Mouse (Mus musculus) left cerebral cortex, adult 18-20 months (tissue): Measurements from ENCODE around the gene Adamts10. TPM values are rescaled to one million over a fixed set of nuclear protein-coding genes. Genes with fewer than 3 reads are reported as not detected.

ENCODE experiments used
- DNase-seq, 2 experiments: peaks; one replicate each; pipeline ENCODE4 v3.0.0; 2021 to 2022; ENCODE audit warnings: low spot score in 2 of 2, mixed read lengths in 1 of 2
- long read RNA-seq, 2 experiments: library from polyadenylated mRNA; stranded (forward); transcript quantifications; one replicate each; pipeline ENCODE4 v2.0.0; 2021
- total RNA-seq, 2 experiments: library from RNA; stranded (reverse); gene quantifications; 2 replicates each; pipeline ENCODE4 v1.2.3; 2021

The Adamts10 gene
- 10 to 100 TPM; 23.0 to 27.4 TPM for total RNA-seq
- long read RNA-seq, experiment 1, partial matches to known transcripts, result 4 of 21 reads
- long read RNA-seq, experiment 1, other reads (novel, unspliced or antisense), result 16 of 21 reads
- long read RNA-seq, experiment 2, full-length matches to known transcripts, result 1 of 16 reads
- long read RNA-seq, experiment 2, partial matches to known transcripts, result 5 of 16 reads
- long read RNA-seq, experiment 2, other reads (novel, unspliced or antisense), result 10 of 16 reads

DNA sequence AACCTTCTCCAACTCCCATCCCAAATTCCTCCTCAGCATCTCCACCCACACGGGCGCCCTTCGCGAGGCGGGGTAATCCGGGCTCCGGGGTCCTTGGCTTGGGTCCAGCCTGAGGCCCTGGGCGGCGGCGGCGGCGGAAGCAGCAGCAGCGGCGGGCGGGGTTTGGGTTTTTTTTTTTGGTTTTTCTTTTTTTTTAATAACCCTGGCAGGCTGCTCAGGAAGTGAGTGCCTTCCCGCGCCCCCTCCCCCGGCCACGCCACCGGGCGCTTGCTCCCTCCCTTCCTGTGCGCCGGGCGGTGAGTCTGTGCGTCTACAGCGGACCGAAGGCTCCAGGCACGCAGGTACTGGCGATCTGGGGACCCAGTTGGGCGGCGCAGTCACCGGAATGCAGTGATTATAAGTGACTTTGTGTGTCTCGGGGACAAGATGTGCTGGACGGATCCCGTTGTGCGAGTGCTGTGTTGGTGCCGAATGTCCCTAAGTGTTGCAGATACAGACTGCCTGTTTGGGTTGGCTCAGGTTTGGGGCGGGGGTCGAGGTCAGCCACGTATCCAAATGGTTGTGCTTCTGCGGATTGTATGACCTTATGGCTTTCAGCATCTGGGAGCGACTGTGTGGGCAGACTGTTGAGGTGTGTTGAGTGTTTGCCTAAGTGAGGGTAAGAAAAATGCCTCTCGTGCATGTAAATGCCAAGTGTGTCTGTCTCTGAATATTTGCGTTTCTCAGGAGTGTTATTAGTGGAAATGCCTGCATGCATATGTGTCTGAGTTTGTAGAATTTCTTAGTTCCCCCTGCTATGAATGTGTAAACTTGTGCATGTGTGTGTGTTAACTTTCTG is at the start of gene Adamts10:
Gene Adamts10 (plus strand): TSS at position 287 of the 838 bp plus-strand sequence.
- DNase-seq, result peak; percentile 38 to 50

DNA sequence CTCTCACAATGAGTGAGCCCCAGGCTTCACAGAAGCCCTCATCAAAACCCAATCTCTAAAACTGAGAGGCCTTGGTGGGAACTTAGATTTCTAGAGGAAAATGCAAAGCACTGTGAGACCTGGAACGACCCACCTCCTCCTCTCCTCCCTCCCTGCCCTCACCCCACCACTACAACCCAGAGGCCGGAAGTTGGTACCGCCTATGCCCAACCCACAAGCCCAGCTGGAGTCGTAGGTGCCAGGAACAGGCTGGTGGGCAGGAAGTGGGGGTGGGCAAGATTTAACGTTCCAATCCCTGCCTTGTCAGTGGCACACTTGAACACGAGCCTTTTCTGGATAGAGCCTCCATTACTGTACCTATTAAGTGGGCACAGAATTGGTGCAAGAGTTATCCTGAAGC is 40.0 kb upstream of the Adamts10 start:
- DNase-seq, result no peak

GRCm38 (mm10) chr17:33487211-33487610 is 36.8 kb upstream of the Adamts10 start:
- no peak for DNase-seq

- DNase-seq, result no peak
Measured at GRCm38 (mm10) chr17:33487652-33488051, 36.4 kb upstream of the Adamts10 start.

- DNase-seq, result no peak
Measured at GRCm38 (mm10) chr17:33491371-33491770, 32.6 kb upstream of the Adamts10 start.

GRCm38 (mm10) chr17:33493065-33493464 is 30.9 kb upstream of the Adamts10 start:
- no peak for DNase-seq

GRCm38 (mm10) chr17:33494586-33494985 is 29.4 kb upstream of the Adamts10 start:
- no peak for DNase-seq

- DNase-seq, result no peak
Measured at GRCm38 (mm10) chr17:33498918-33499317, 25.1 kb upstream of the Adamts10 start.

DNA sequence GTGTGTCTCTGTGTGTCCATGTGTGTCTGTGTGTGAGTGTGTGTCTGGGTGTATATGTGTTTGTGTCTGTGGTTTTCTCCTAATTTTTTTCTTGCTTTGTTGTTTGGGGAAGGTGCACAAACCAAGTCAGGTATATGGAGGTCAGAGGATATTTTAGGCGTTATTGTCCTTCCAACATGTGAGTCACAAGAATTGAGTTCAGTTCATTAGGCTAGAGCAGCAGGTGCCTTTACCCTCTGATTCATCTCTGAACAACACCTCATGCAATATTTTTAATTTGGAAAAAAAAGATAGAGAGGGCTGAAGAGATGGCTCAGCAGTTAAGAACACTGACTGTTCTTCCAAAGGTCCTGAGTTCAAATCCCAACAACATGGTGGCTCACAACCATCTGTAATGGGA is 15.6 kb upstream of the Adamts10 start:
- no peak for DNase-seq

DNA sequence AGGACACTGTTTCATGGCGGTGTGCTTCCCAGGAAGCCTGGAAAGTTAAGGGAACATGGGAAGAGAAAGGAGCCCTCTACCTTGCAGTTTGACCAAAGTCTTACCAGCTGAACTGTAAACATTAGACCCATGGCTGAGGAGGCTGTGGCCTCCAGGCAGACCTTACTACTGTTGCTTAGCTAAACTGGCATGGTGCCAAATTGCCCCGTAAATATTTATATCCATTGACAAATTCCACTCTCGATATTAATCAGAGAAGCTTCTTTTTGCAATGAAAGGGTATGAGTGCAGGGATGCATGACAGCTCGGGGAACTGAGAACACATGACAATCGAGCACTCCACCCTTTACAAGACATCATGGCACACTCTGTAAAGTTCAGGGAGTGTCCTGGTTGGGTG is 13.8 kb upstream of the Adamts10 start:
- DNase-seq, result no peak

DNA sequence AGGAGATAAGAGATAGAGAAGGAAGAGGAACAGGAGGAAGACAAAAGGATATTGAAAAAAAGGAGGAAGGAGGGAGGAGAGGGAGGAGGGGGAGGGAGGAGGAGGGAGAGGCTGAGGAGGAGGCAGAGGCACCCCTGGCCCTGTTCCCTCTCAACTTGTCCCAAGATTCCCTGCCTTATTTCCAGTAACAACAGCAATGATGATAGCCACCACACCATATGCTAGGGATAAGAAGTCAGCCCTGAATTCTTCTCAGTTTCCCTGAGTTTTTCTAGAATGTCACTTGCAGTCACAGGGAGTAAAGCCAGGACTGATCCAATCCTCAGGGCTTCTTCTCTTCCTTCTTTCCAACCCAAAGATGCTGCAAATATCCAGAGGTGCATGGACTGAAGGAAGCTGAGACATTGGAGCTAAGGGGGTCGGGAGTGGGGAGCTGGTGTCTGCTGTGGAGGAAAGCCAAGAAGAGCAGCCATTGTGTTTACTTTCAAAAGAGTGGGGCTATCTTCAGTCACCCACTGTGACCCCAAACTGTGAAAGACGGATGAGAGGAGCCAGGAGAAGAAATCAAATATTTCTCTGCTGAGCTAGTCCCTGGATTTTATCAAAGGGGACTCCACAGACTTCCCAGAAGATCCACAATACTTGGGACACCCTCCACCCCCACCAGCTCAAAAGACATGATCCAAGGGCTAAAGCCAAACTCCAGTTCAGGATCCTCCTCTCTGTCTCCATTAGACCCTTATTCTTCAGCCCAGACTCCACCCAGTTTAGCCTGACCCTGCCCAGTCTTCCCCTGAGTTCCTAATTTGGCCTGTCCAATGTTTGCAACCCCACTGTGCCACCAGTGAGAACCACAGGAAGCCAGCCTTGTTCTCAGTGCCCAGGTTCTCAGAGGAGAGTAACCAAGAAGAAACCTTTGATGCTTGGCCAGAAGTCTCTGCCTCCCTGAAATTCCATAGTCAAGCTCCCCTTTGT is 11.3 kb upstream of the Adamts10 start:
- DNase-seq, result no peak

DNA sequence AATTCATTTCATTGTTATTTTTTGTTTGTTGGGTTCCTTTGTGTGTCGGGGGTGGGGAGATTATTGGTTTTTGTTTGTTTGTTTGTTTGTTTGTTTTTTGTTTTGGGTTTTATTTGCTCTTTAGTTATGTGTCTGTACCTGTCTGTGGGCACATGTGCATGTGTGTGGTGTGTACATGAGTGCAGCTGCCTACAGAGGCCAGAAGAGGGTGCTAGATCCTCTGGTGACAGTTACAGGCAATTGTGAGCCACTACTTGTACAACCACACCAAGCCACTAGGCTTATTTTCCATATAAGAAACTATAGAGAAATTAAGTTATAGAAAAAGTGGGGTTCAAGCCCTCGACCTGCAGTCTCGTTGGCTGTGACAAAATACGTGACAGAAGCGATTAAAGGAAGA is 10.1 kb upstream of the Adamts10 start:
- no peak for DNase-seq

DNA sequence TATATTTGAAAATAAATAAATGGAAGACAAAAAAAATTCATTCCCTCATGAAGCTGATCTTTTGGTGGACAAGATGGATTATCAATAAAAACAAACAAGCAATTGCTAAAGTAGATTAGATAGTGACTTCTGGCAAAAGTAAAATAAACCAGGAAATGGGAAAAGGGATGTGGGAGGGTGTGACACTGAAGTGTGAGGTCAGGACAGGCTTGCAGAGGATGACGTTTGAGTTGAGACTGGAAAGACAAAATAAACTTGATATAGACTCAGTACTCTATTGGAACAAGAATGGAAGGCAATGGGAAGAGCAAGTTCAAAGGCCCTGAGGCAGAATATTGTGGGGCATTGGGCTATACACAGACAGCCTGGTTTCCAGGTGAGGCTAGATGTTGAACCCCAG is 3.6 kb upstream of the Adamts10 start:
- no peak for DNase-seq

GRCm38 (mm10) chr17:33523431-33523917 is 530 bp upstream of the Adamts10 start:
- DNase-seq, result no peak

DNA sequence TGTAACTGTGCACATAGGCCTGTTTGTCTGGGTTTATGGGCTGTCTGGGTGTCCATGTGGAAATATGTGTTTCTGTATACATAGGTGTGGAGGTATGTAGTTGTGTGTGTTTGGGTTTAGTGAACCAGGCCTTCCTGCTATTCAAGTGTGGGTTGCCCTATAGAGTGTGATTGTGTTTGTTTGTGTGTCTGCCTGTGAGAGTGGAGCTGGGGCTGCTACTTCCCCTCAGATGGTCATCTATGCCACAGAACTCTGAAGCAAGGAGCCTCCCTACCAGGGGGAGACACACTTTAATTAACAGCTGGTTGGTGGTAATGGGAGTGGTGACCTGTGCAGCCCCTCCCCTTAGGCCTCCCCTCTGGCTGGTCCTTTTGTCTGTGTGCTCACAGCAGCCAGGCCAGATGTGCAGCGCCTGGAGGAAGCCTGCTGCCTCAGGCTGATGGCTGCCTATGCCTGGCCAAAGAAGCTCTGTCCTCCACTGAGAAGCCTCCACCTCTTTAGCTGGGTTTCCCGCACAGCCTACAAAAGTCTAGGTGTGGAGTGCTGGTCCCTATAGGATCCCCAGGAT is 886 bp downstream of the Adamts10 start:
- no peak for DNase-seq

DNA sequence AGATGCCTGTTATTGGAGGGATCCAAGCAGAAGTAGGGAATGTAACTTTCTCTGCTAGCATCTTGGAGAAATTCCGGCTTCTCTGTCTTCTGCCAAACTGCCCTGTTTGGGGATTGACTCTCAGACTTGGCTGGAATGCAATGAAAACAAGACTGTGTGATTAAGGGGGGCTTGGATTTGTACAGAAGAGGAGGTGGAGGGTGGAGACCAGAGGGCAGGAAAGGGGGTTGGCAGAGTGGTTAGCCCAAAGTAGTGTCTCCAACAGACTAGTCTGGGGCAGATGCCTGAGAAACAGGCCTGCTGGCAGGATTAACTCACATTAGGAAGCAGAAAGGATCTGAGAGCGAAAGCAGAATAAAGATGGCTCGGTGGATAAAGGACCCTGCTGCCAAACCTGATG is 2.5 kb downstream of the Adamts10 start:
- no peak for DNase-seq

DNA sequence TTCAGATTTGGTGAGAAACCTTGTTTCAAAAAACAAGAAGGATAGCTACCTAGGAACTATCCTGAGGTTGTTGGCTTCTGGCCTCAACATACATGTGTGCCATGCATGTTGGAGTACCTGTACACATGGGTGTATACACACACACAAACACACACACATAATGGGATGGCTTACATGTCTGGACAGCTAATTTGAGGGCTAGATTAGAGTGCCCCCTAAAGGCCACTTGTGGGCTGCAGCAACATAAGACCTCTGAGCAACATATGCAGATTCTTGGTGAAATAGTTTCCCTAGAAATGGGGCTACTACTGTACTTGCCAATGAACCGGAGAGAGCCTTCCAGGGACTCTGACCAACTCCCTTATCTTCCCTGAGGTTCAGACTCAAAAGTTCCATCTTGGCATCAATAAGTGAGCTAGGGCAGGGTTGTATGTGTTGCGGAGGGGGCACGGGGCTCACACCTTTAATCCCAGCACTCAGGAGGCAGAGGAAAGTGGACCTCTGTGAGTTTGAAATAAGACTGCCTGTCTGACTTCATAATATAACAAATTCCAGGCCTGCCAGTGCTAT is 15.2 kb downstream of the Adamts10 start:
- peak; percentile 24 to 33 for DNase-seq

- DNase-seq, result no peak
Measured at GRCm38 (mm10) chr17:33539878-33540277, 15.9 kb downstream of the Adamts10 start.

GRCm38 (mm10) chr17:33549212-33549611 is 25.2 kb downstream of the Adamts10 start:
- no peak for DNase-seq

DNA sequence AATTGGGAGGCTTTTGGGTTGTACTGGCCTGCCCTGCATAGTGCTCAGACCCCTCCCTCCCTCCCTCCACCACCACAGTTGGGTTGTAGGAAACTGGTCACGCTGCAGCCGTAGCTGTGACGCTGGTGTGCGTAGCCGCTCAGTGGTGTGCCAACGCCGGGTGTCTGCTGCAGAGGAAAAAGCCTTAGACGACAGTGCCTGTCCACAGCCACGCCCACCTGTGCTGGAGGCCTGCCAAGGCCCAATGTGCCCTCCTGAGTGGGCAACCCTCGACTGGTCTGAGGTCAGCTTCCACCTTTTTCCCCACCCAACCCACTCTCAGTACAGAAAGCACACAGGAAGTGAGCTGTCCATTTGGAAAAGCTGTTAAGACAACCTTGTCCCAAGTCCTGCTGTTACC is 26.4 kb downstream of the Adamts10 start:
- DNase-seq, result no peak

- DNase-seq, result no peak
Measured at GRCm38 (mm10) chr17:33552113-33552512, 28.1 kb downstream of the Adamts10 start.
